Mouse (Mus musculus): ENCODE data around the gene Zdhhc19. TPM values are rescaled to one million over a fixed set of nuclear protein-coding genes. Genes with fewer than 3 reads are reported as not detected.
"Not testable (repeated sequence)": the region's sequence is repeated elsewhere in the genome, so short reads cannot be mapped to it uniquely, and the experiment has no call there.

Gene Zdhhc19
- polyA plus RNA-seq, 1 experiment from 2014 or later: not detected

GRCm38 (mm10) chr16:32487234-32488111 is 8.6 kb upstream of the Zdhhc19 start, which contains the start of gene Slc51a:
TSS of gene Slc51a (minus strand) at chr16:32487879.
- Histone ChIP-seq H3K27me3 (no peaks in the 10 kb centered on the region), H3K9ac (no peak within 1 kb of the TSS), H3K36me3 (no peaks in the 10 kb centered on the region), H3K9me3 (replicated peaks) (no peaks in the 10 kb centered on the region), H3K27ac (replicated peaks) (no peak within 1 kb of the TSS), H3K4me3 (replicated peaks) (no peak within 1 kb of the TSS), H3K4me1 (peaks cover 5% of the 10 kb centered on the region; the same call in 1 of the 2 replicates), H3K4me2 (replicated peaks) (no peak within 1 kb of the TSS)
- ATAC-seq (ENCODE audit: insufficient number of reproducible peaks, low FRiP score, low TSS enrichment, low read depth): no peak
- 42% methylated on average over 15 of the region's 15 CpGs for WGBS

- Histone ChIP-seq H3K36me3 (no peaks in the 10 kb centered on the region), H3K27ac (replicated peaks) (no peak overlapping the region), H3K4me1 (peaks cover 5% of the 10 kb centered on the region; the same call in 1 of the 2 replicates), H3K9ac (no peak overlapping the region), H3K9me3 (replicated peaks) (no peaks in the 10 kb centered on the region), H3K4me3 (replicated peaks) (no peak overlapping the region), H3K4me2 (replicated peaks) (no peak overlapping the region), H3K27me3 (no peaks in the 10 kb centered on the region)
- ATAC-seq (ENCODE audit: insufficient number of reproducible peaks, low FRiP score, low TSS enrichment, low read depth): no peak
- WGBS: 95% methylated on average over 3 of the region's 3 CpGs
Measured at GRCm38 (mm10) chr16:32488939-32489338, 7.1 kb upstream of the Zdhhc19 start.

- not testable (repeated sequence) for H3K4me1 ChIP-seq; H3K4me3 ChIP-seq (replicated peaks); H3K27ac ChIP-seq (replicated peaks); H3K4me2 ChIP-seq (replicated peaks); H3K36me3 ChIP-seq; H3K27me3 ChIP-seq; H3K9me3 ChIP-seq (replicated peaks); ATAC-seq (ENCODE audit: insufficient number of reproducible peaks, low FRiP score, low TSS enrichment, low read depth); H3K9ac ChIP-seq
- WGBS: 66% methylated on average over 6 of the region's 6 CpGs
Measured at GRCm38 (mm10) chr16:32494371-32494770, 1.7 kb upstream of the Zdhhc19 start.

GRCm38 (mm10) chr16:32498996-32499395 is 2.9 kb downstream of the Zdhhc19 start:
- ATAC-seq (ENCODE audit: insufficient number of reproducible peaks, low FRiP score, low TSS enrichment, low read depth): no peak
- no peaks in the 10 kb centered on the region for H3K9me3 ChIP-seq (replicated peaks)

GRCm38 (mm10) chr16:32499430-32500037 is 3.5 kb downstream of the Zdhhc19 start:
- H3K4me1 ChIP-seq: 0 out of 2 replicates have a peak, but pooled peaks cover 3% of the 10 kb centered on the region
- H3K27ac ChIP-seq (replicated peaks): no peak overlapping the region
- peak overlapping the region; percentile 24; the same call in 1 of the 2 replicates for H3K9ac ChIP-seq
- peak; percentile 84 for ATAC-seq (ENCODE audit: insufficient number of reproducible peaks, low FRiP score, low TSS enrichment, low read depth)
- no peaks in the 10 kb centered on the region for H3K27me3 ChIP-seq
- H3K4me2 ChIP-seq (replicated peaks): peak overlapping the region; percentile 58
- H3K36me3 ChIP-seq: no peaks in the 10 kb centered on the region
- H3K4me3 ChIP-seq (replicated peaks): peak overlapping the region; percentile 39
- 9% methylated on average over 22 of the region's 22 CpGs for WGBS
- H3K9me3 ChIP-seq (replicated peaks): no peaks in the 10 kb centered on the region

More at GRCm38 (mm10) chr16:32498996-32499395, 2.9 kb downstream of the Zdhhc19 start:
- Histone ChIP-seq H3K27me3 (no peaks in the 10 kb centered on the region), H3K9ac (no peak overlapping the region), H3K4me2 (replicated peaks) (peak overlapping the region; percentile 58; the same call in 1 of the 2 replicates), H3K27ac (replicated peaks) (no peak overlapping the region), H3K4me1 (0 out of 2 replicates have a peak, but pooled peaks cover 3% of the 10 kb centered on the region), H3K4me3 (replicated peaks) (no peak overlapping the region), H3K36me3 (no peaks in the 10 kb centered on the region)
- 65% methylated on average over 13 of the region's 13 CpGs for WGBS

- H3K36me3 ChIP-seq: no peaks in the 10 kb centered on the region
- no peak for ATAC-seq (ENCODE audit: insufficient number of reproducible peaks, low FRiP score, low TSS enrichment, low read depth)
- 0 out of 2 replicates have a peak, but pooled peaks cover 3% of the 10 kb centered on the region for H3K4me1 ChIP-seq
- no peak overlapping the region for H3K27ac ChIP-seq (replicated peaks)
- no peak overlapping the region for H3K4me3 ChIP-seq (replicated peaks)
- H3K27me3 ChIP-seq: no peaks in the 10 kb centered on the region
- WGBS: 58% methylated on average over 7 of the region's 7 CpGs
- H3K4me2 ChIP-seq (replicated peaks): no peak overlapping the region
- H3K9me3 ChIP-seq (replicated peaks): no peaks in the 10 kb centered on the region
- H3K9ac ChIP-seq: no peak overlapping the region
Measured at GRCm38 (mm10) chr16:32501459-32501858, 5.4 kb downstream of the Zdhhc19 start.

GRCm38 (mm10) chr16:32502621-32503335 is 6.7 kb downstream of the Zdhhc19 start:
- H3K4me2 ChIP-seq (replicated peaks): no peak overlapping the region
- H3K27me3 ChIP-seq: no peaks in the 10 kb centered on the region
- 0 out of 2 replicates have a peak, but pooled peaks cover 3% of the 10 kb centered on the region for H3K4me1 ChIP-seq
- WGBS: 83% methylated on average over 12 of the region's 12 CpGs
- no peak for ATAC-seq (ENCODE audit: insufficient number of reproducible peaks, low FRiP score, low TSS enrichment, low read depth)
- H3K9me3 ChIP-seq (replicated peaks): no peaks in the 10 kb centered on the region
- no peaks in the 10 kb centered on the region for H3K36me3 ChIP-seq
- H3K27ac ChIP-seq (replicated peaks): no peak overlapping the region
- H3K9ac ChIP-seq: no peak overlapping the region
- no peak overlapping the region for H3K4me3 ChIP-seq (replicated peaks)

- no peak overlapping the region for H3K9ac ChIP-seq
- H3K36me3 ChIP-seq: no peaks in the 10 kb centered on the region
- H3K27me3 ChIP-seq: no peaks in the 10 kb centered on the region
- H3K4me1 ChIP-seq: 0 out of 2 replicates have a peak, but pooled peaks cover 3% of the 10 kb centered on the region
- H3K27ac ChIP-seq (replicated peaks): no peak overlapping the region
- WGBS: 71% methylated on average over 6 of the region's 6 CpGs
- H3K9me3 ChIP-seq (replicated peaks): no peaks in the 10 kb centered on the region
- no peak for ATAC-seq (ENCODE audit: insufficient number of reproducible peaks, low FRiP score, low TSS enrichment, low read depth)
- no peak overlapping the region for H3K4me2 ChIP-seq (replicated peaks)
- H3K4me3 ChIP-seq (replicated peaks): no peak overlapping the region
Measured at GRCm38 (mm10) chr16:32503633-32504032, 7.6 kb downstream of the Zdhhc19 start.

- H3K27me3 ChIP-seq: no peaks in the 10 kb centered on the region
- peaks cover 14% of the 10 kb centered on the region for H3K4me1 ChIP-seq
- no peak overlapping the region for H3K4me2 ChIP-seq (replicated peaks)
- WGBS: 71% methylated on average over 8 of the region's 8 CpGs
- no peak overlapping the region for H3K9ac ChIP-seq
- no peak overlapping the region for H3K4me3 ChIP-seq (replicated peaks)
- H3K27ac ChIP-seq (replicated peaks): no peak overlapping the region
- H3K36me3 ChIP-seq: no peaks in the 10 kb centered on the region
- no peaks in the 10 kb centered on the region for H3K9me3 ChIP-seq (replicated peaks)
- no peak for ATAC-seq (ENCODE audit: insufficient number of reproducible peaks, low FRiP score, low TSS enrichment, low read depth)
Measured at GRCm38 (mm10) chr16:32506298-32506697, 10.2 kb downstream of the Zdhhc19 start.

- H3K27ac ChIP-seq (replicated peaks): no peak overlapping the region
- H3K9ac ChIP-seq: no peak overlapping the region
- H3K4me2 ChIP-seq (replicated peaks): no peak overlapping the region
- 75% methylated on average over 7 of the region's 7 CpGs for WGBS
- ATAC-seq (ENCODE audit: insufficient number of reproducible peaks, low FRiP score, low TSS enrichment, low read depth): no peak
- H3K4me3 ChIP-seq (replicated peaks): no peak overlapping the region
- peaks cover 14% of the 10 kb centered on the region for H3K4me1 ChIP-seq
- H3K9me3 ChIP-seq (replicated peaks): no peaks in the 10 kb centered on the region
- H3K36me3 ChIP-seq: no peaks in the 10 kb centered on the region
- no peaks in the 10 kb centered on the region for H3K27me3 ChIP-seq
Measured at GRCm38 (mm10) chr16:32506868-32507267, 10.8 kb downstream of the Zdhhc19 start.

- peaks cover 14% of the 10 kb centered on the region for H3K4me1 ChIP-seq
- H3K4me3 ChIP-seq (replicated peaks): no peak overlapping the region
- H3K9me3 ChIP-seq (replicated peaks): no peaks in the 10 kb centered on the region
- H3K4me2 ChIP-seq (replicated peaks): no peak overlapping the region
- 20% methylated on average over 9 of the region's 9 CpGs for WGBS
- H3K27me3 ChIP-seq: no peaks in the 10 kb centered on the region
- H3K36me3 ChIP-seq: no peaks in the 10 kb centered on the region
- H3K27ac ChIP-seq (replicated peaks): no peak overlapping the region
- no peak overlapping the region for H3K9ac ChIP-seq
- ATAC-seq (ENCODE audit: insufficient number of reproducible peaks, low FRiP score, low TSS enrichment, low read depth): no peak
Measured at GRCm38 (mm10) chr16:32507407-32507806, 11.3 kb downstream of the Zdhhc19 start.

Measured in embryonic facial prominence, embryonic 15.5 days (tissue).